Mouse (Mus musculus): ENCODE measurements at regions not wholly inside any gene's neighbourhood (a gene's known extent, or its start where the extent isn't known, plus 50 kb on each side); places are given as distances from the start of the nearest gene placed in this dataset.

- DNase-seq (ENCODE audit: low spot score): no peak
Observed at GRCm38 (mm10) chr13:38878718-38879669, 81.7 kb downstream of the Slc35b3 start.

GRCm38 (mm10) chr13:38875923-38876322 lies 84.8 kb downstream of the Slc35b3 start:
- DNase-seq (ENCODE audit: low spot score): no peak

GRCm38 (mm10) chr13:38864002-38864401 lies 96.7 kb downstream of the Slc35b3 start:
- no peak for DNase-seq (ENCODE audit: low spot score)

- DNase-seq (ENCODE audit: low spot score): no peak
Observed at GRCm38 (mm10) chr13:38855742-38856141, 104.9 kb downstream of the Slc35b3 start.

GRCm38 (mm10) chr13:38854986-38855385 lies 105.7 kb downstream of the Slc35b3 start:
- no peak for DNase-seq (ENCODE audit: low spot score)

- DNase-seq (ENCODE audit: low spot score): no peak
Observed at GRCm38 (mm10) chr13:38852868-38853267, 107.8 kb downstream of the Slc35b3 start.

- DNase-seq (ENCODE audit: low spot score): no peak
Observed at GRCm38 (mm10) chr13:38851820-38852219, 108.9 kb downstream of the Slc35b3 start.

- DNase-seq (ENCODE audit: low spot score): no peak
Observed at GRCm38 (mm10) chr13:38838231-38838630, 122.4 kb downstream of the Slc35b3 start.

- DNase-seq (ENCODE audit: low spot score): no peak
Observed at GRCm38 (mm10) chr13:38825649-38826048, 135.0 kb downstream of the Slc35b3 start.

GRCm38 (mm10) chr13:38819526-38819925 lies 141.1 kb downstream of the Slc35b3 start:
- DNase-seq (ENCODE audit: low spot score): no peak

GRCm38 (mm10) chr13:38818781-38819180 lies 141.9 kb downstream of the Slc35b3 start:
- no peak for DNase-seq (ENCODE audit: low spot score)

GRCm38 (mm10) chr13:38816296-38816695 lies 144.4 kb downstream of the Slc35b3 start:
- DNase-seq (ENCODE audit: low spot score): no peak

- DNase-seq (ENCODE audit: low spot score): no peak
Observed at GRCm38 (mm10) chr13:38815002-38815707, 145.5 kb downstream of the Slc35b3 start.

GRCm38 (mm10) chr13:38798514-38798913 lies 139.7 kb upstream of the Eef1e1 start:
- DNase-seq (ENCODE audit: low spot score): no peak

- no peak for DNase-seq (ENCODE audit: low spot score)
Observed at GRCm38 (mm10) chr13:38793456-38793855, 134.6 kb upstream of the Eef1e1 start.

- DNase-seq (ENCODE audit: low spot score): no peak
Observed at GRCm38 (mm10) chr13:38780630-38781010, 121.8 kb upstream of the Eef1e1 start.

GRCm38 (mm10) chr13:38779984-38780629 lies 121.2 kb upstream of the Eef1e1 start:
- no peak for DNase-seq (ENCODE audit: low spot score)

GRCm38 (mm10) chr13:38776546-38776945 lies 117.7 kb upstream of the Eef1e1 start:
- no peak for DNase-seq (ENCODE audit: low spot score)

GRCm38 (mm10) chr13:38772996-38773395 lies 114.1 kb upstream of the Eef1e1 start:
- DNase-seq (ENCODE audit: low spot score): no peak

GRCm38 (mm10) chr13:38766133-38766532 lies 107.3 kb upstream of the Eef1e1 start:
- peak; percentile 0 for DNase-seq (ENCODE audit: low spot score)

- DNase-seq (ENCODE audit: low spot score): no peak
Observed at GRCm38 (mm10) chr13:38760261-38760660, 101.4 kb upstream of the Eef1e1 start.

GRCm38 (mm10) chr13:38756629-38757227 lies 97.9 kb upstream of the Eef1e1 start:
- DNase-seq (ENCODE audit: low spot score): no peak

Data from c-Kit-positive CD71-positive TER-119-positive erythroid progenitor cells, embryonic 14.5 days (primary cell).